Mouse (Mus musculus) stomach, postnatal 0 days (tissue): ENCODE measurements around the gene Ptprg.

Experiments used
- CTCF ChIP-seq: IDR thresholded peaks from 2 replicates; pipeline ENCODE4 v1.5.1; 2016; ENCODE audit warnings: antibody characterized with exemption, low read depth, mild to moderate bottlenecking, moderate library complexity
- EP300 ChIP-seq: optimal IDR thresholded peaks from 2 replicates; pipeline ENCODE3; 2016; ENCODE audit warnings: antibody characterized with exemption

GRCm38 (mm10) chr14:11886417-11886816, 333.1 kb downstream of the Ptprg start:
- TF ChIP-seq CTCF (no peak), EP300 (no peak)
